Mouse (Mus musculus): Measurements from ENCODE around the gene Slc9a9. TPM values are rescaled to one million over a fixed set of nuclear protein-coding genes. Genes with fewer than 3 reads are reported as not detected.
A peak's percentile ranks its signal among the peaks of the same experiment; 100 is the strongest.

Slc9a9 gene
- polyA plus RNA-seq, 1 experiment from 2014 or later = 4.4 TPM

GRCm38 (mm10) chr9:95073691-95074090, 404.0 kb downstream of the Slc9a9 start:
- H3K4me2 ChIP-seq (ENCODE audit: low read depth, low read length) = no peak overlapping the region
- 47% methylated on average over 8 of the region's 8 CpGs for WGBS
- H3K4me1 ChIP-seq (replicated peaks; ENCODE audit: control insufficient read depth, insufficient read depth, low read length) = peaks cover 25% of the 10 kb centered on the region
- no peaks in the 10 kb centered on the region for H3K27me3 ChIP-seq (ENCODE audit: control insufficient read depth, insufficient read depth, low read depth, low read length)
- no peak overlapping the region for H3K27ac ChIP-seq (ENCODE audit: low read length)
- H3K4me3 ChIP-seq (ENCODE audit: low read length) = no peak overlapping the region
- no peak for ATAC-seq (ENCODE audit: low read depth)
- H3K9me3 ChIP-seq (ENCODE audit: control insufficient read depth, low read length) = no peaks in the 10 kb centered on the region; the same call in 1 of the 2 replicates
- H3K36me3 ChIP-seq (ENCODE audit: control insufficient read depth, insufficient read depth, low read length) = no peaks in the 10 kb centered on the region
- no peak overlapping the region for H3K9ac ChIP-seq (ENCODE audit: low read length)

GRCm38 (mm10) chr9:95075856-95076255, 406.1 kb downstream of the Slc9a9 start:
- no peaks in the 10 kb centered on the region for H3K9me3 ChIP-seq (ENCODE audit: control insufficient read depth, low read length)
- ATAC-seq (ENCODE audit: low read depth) = no peak
- H3K9ac ChIP-seq (ENCODE audit: low read length) = no peak overlapping the region
- H3K36me3 ChIP-seq (ENCODE audit: control insufficient read depth, insufficient read depth, low read length) = no peaks in the 10 kb centered on the region
- peaks cover 20% of the 10 kb centered on the region for H3K4me1 ChIP-seq (replicated peaks; ENCODE audit: control insufficient read depth, insufficient read depth, low read length)
- no peak overlapping the region for H3K4me2 ChIP-seq (ENCODE audit: low read depth, low read length)
- H3K27me3 ChIP-seq (ENCODE audit: control insufficient read depth, insufficient read depth, low read depth, low read length) = no peaks in the 10 kb centered on the region
- no peak overlapping the region for H3K4me3 ChIP-seq (ENCODE audit: low read length)
- H3K27ac ChIP-seq (ENCODE audit: low read length) = no peak overlapping the region
- 49% methylated on average over 12 of the region's 12 CpGs for WGBS

- no peak overlapping the region for H3K27ac ChIP-seq (ENCODE audit: low read length)
- no peaks in the 10 kb centered on the region for H3K36me3 ChIP-seq (ENCODE audit: control insufficient read depth, insufficient read depth, low read length)
- no peaks in the 10 kb centered on the region for H3K9me3 ChIP-seq (ENCODE audit: control insufficient read depth, low read length)
- H3K9ac ChIP-seq (ENCODE audit: low read length) = no peak overlapping the region
- peaks cover 10% of the 10 kb centered on the region for H3K4me1 ChIP-seq (replicated peaks; ENCODE audit: control insufficient read depth, insufficient read depth, low read length)
- no peaks in the 10 kb centered on the region for H3K27me3 ChIP-seq (ENCODE audit: control insufficient read depth, insufficient read depth, low read depth, low read length)
- 89% methylated on average over 5 of the region's 5 CpGs for WGBS
- no peak overlapping the region for H3K4me3 ChIP-seq (ENCODE audit: low read length)
- ATAC-seq (ENCODE audit: low read depth) = no peak
- H3K4me2 ChIP-seq (ENCODE audit: low read depth, low read length) = no peak overlapping the region
Observed at GRCm38 (mm10) chr9:95077938-95078337, 408.2 kb downstream of the Slc9a9 start.

GRCm38 (mm10) chr9:95078626-95079025, 408.9 kb downstream of the Slc9a9 start:
- Histone ChIP-seq H3K36me3 (ENCODE audit: control insufficient read depth, insufficient read depth, low read length) (no peaks in the 10 kb centered on the region), H3K27me3 (ENCODE audit: control insufficient read depth, insufficient read depth, low read depth, low read length) (no peaks in the 10 kb centered on the region), H3K9ac (ENCODE audit: low read length) (no peak overlapping the region), H3K4me2 (ENCODE audit: low read depth, low read length) (no peak overlapping the region), H3K4me1 (replicated peaks; ENCODE audit: control insufficient read depth, insufficient read depth, low read length) (peaks cover 4% of the 10 kb centered on the region), H3K4me3 (ENCODE audit: low read length) (no peak overlapping the region), H3K9me3 (ENCODE audit: control insufficient read depth, low read length) (no peaks in the 10 kb centered on the region), H3K27ac (ENCODE audit: low read length) (no peak overlapping the region)
- ATAC-seq (ENCODE audit: low read depth) = no peak
- WGBS = 50% methylated on average over 3 of the region's 3 CpGs

- no peak for ATAC-seq (ENCODE audit: low read depth)
- no peaks in the 10 kb centered on the region for H3K27me3 ChIP-seq (ENCODE audit: control insufficient read depth, insufficient read depth, low read depth, low read length)
Observed at GRCm38 (mm10) chr9:95079951-95080350, 410.2 kb downstream of the Slc9a9 start.

GRCm38 (mm10) chr9:95086109-95086821, 416.6 kb downstream of the Slc9a9 start:
- ATAC-seq (ENCODE audit: low read depth) = no peak

More at GRCm38 (mm10) chr9:95079951-95080350, 410.2 kb downstream of the Slc9a9 start:
- Histone ChIP-seq H3K27ac (ENCODE audit: low read length) (no peak overlapping the region), H3K9ac (ENCODE audit: low read length) (no peak overlapping the region), H3K4me2 (ENCODE audit: low read depth, low read length) (no peak overlapping the region), H3K4me3 (ENCODE audit: low read length) (no peak overlapping the region), H3K4me1 (replicated peaks; ENCODE audit: control insufficient read depth, insufficient read depth, low read length) (0 out of 2 replicates have a peak, but pooled peaks cover 2% of the 10 kb centered on the region), H3K36me3 (ENCODE audit: control insufficient read depth, insufficient read depth, low read length) (no peaks in the 10 kb centered on the region), H3K9me3 (ENCODE audit: control insufficient read depth, low read length) (no peaks in the 10 kb centered on the region)

GRCm38 (mm10) chr9:95088221-95088620, 418.5 kb downstream of the Slc9a9 start:
- Histone ChIP-seq H3K4me2 (ENCODE audit: low read depth, low read length) (no peak overlapping the region), H3K4me3 (ENCODE audit: low read length) (no peak overlapping the region), H3K9ac (ENCODE audit: low read length) (no peak overlapping the region), H3K36me3 (ENCODE audit: control insufficient read depth, insufficient read depth, low read length) (no peaks in the 10 kb centered on the region), H3K27ac (ENCODE audit: low read length) (no peak overlapping the region), H3K9me3 (ENCODE audit: control insufficient read depth, low read length) (no peaks in the 10 kb centered on the region), H3K27me3 (ENCODE audit: control insufficient read depth, insufficient read depth, low read depth, low read length) (no peaks in the 10 kb centered on the region), H3K4me1 (replicated peaks; ENCODE audit: control insufficient read depth, insufficient read depth, low read length) (no peaks in the 10 kb centered on the region)
- WGBS = 99% methylated on average over 4 of the region's 4 CpGs
- no peak for ATAC-seq (ENCODE audit: low read depth)

More at GRCm38 (mm10) chr9:95086109-95086821, 416.6 kb downstream of the Slc9a9 start:
- Histone ChIP-seq H3K27me3 (ENCODE audit: control insufficient read depth, insufficient read depth, low read depth, low read length) (no peaks in the 10 kb centered on the region), H3K9ac (ENCODE audit: low read length) (no peak overlapping the region), H3K4me3 (ENCODE audit: low read length) (no peak overlapping the region), H3K27ac (ENCODE audit: low read length) (no peak overlapping the region), H3K4me2 (ENCODE audit: low read depth, low read length) (no peak overlapping the region), H3K4me1 (replicated peaks; ENCODE audit: control insufficient read depth, insufficient read depth, low read length) (no peaks in the 10 kb centered on the region), H3K9me3 (ENCODE audit: control insufficient read depth, low read length) (no peaks in the 10 kb centered on the region), H3K36me3 (ENCODE audit: control insufficient read depth, insufficient read depth, low read length) (no peaks in the 10 kb centered on the region)
- 58% methylated on average over 8 of the region's 8 CpGs for WGBS

- Histone ChIP-seq H3K9me3 (ENCODE audit: control insufficient read depth, low read length) (no peaks in the 10 kb centered on the region), H3K4me1 (replicated peaks; ENCODE audit: control insufficient read depth, insufficient read depth, low read length) (no peaks in the 10 kb centered on the region), H3K36me3 (ENCODE audit: control insufficient read depth, insufficient read depth, low read length) (no peaks in the 10 kb centered on the region), H3K4me3 (ENCODE audit: low read length) (no peak overlapping the region), H3K9ac (ENCODE audit: low read length) (no peak overlapping the region), H3K27me3 (ENCODE audit: control insufficient read depth, insufficient read depth, low read depth, low read length) (no peaks in the 10 kb centered on the region), H3K4me2 (ENCODE audit: low read depth, low read length) (no peak overlapping the region), H3K27ac (ENCODE audit: low read length) (no peak overlapping the region)
- 65% methylated on average over 6 of the region's 6 CpGs for WGBS
- ATAC-seq (ENCODE audit: low read depth) = peak; percentile 52; the same call in 1 of the 2 replicates
Observed at GRCm38 (mm10) chr9:95089050-95089449, 419.3 kb downstream of the Slc9a9 start.

- Histone ChIP-seq H3K9me3 (ENCODE audit: control insufficient read depth, low read length) (no peaks in the 10 kb centered on the region), H3K36me3 (ENCODE audit: control insufficient read depth, insufficient read depth, low read length) (no peaks in the 10 kb centered on the region), H3K4me2 (ENCODE audit: low read depth, low read length) (no peak overlapping the region), H3K4me3 (ENCODE audit: low read length) (no peak overlapping the region), H3K27me3 (ENCODE audit: control insufficient read depth, insufficient read depth, low read depth, low read length) (no peaks in the 10 kb centered on the region), H3K4me1 (replicated peaks; ENCODE audit: control insufficient read depth, insufficient read depth, low read length) (no peaks in the 10 kb centered on the region), H3K27ac (ENCODE audit: low read length) (no peak overlapping the region), H3K9ac (ENCODE audit: low read length) (no peak overlapping the region)
- WGBS = 96% methylated on average over 3 of the region's 3 CpGs
- ATAC-seq (ENCODE audit: low read depth) = no peak
Observed at GRCm38 (mm10) chr9:95096486-95096885, 426.8 kb downstream of the Slc9a9 start.

Measured in lung, embryonic 16.5 days (tissue).